15 mouse cellular contexts compared by ENCODE assay signal in genomic region chr4:135766976-135767375, GRCm38 (mm10). TPM values are rescaled to one million over a fixed set of nuclear protein-coding genes. Genes with fewer than 3 reads are reported as not detected.
DNase-seq lines count a peak whose midpoint lies in the region; ATAC-seq and TF ChIP-seq lines count a peak whose summit lies in the region.
"Had no signal": no experiment of that assay in that cellular context is flagged by ENCODE, and none has a peak within 500 bp of the region (broad histone marks: within the 10 kb centered on the region; RNA-seq: fewer than 3 reads in every experiment).

No protein-coding gene starts in this region.

- H3K27ac ChIP-seq in heart, embryonic 11.5 days (ENCODE audit: low read depth, low read length) = no peak overlapping the region
- H3K27ac ChIP-seq in midbrain, postnatal 0 days (ENCODE audit: low read depth, low read length) = no peak overlapping the region
- no peak overlapping the region for H3K27ac ChIP-seq in midbrain, embryonic 13.5 days
- H3K27ac ChIP-seq: neural tube, embryonic 15.5 days had no signal

- H3K27me3 ChIP-seq in heart, embryonic 11.5 days (ENCODE audit: control insufficient read depth, insufficient read depth, low read length) = no peaks in the 10 kb centered on the region
- H3K27me3 ChIP-seq in midbrain, postnatal 0 days (ENCODE audit: insufficient read depth, low read length) = no peaks in the 10 kb centered on the region
- no peaks in the 10 kb centered on the region for H3K27me3 ChIP-seq in midbrain, embryonic 13.5 days
- H3K27me3 ChIP-seq: neural tube, embryonic 15.5 days had no signal

- H3K9me3 ChIP-seq in heart, embryonic 11.5 days (replicated peaks; ENCODE audit: control insufficient read depth, low read length) = no peaks in the 10 kb centered on the region
- no peaks in the 10 kb centered on the region for H3K9me3 ChIP-seq in midbrain, postnatal 0 days (ENCODE audit: low read length)
- no peaks in the 10 kb centered on the region for H3K9me3 ChIP-seq in midbrain, embryonic 13.5 days
- H3K9me3 ChIP-seq: embryonic facial prominence, embryonic 10.5 days; neural tube, embryonic 15.5 days had no signal

- H3K9ac ChIP-seq in heart, embryonic 11.5 days (ENCODE audit: low read depth, low read length) = no peak overlapping the region
- no peak overlapping the region for H3K9ac ChIP-seq in midbrain, postnatal 0 days (replicated peaks; ENCODE audit: low read length, poor library complexity, severe bottlenecking)
- no peak overlapping the region for H3K9ac ChIP-seq in midbrain, embryonic 13.5 days (replicated peaks)
- H3K9ac ChIP-seq: neural tube, embryonic 15.5 days had no signal

- H3K4me3 ChIP-seq in heart, embryonic 11.5 days (ENCODE audit: low read depth, low read length) = no peak overlapping the region
- no peak overlapping the region for H3K4me3 ChIP-seq in midbrain, postnatal 0 days (ENCODE audit: low read depth, low read length)
- H3K4me3 ChIP-seq in midbrain, embryonic 13.5 days (replicated peaks) = no peak overlapping the region
- H3K4me3 ChIP-seq: embryonic facial prominence, embryonic 10.5 days; neural tube, embryonic 15.5 days had no signal

- peaks cover 9% of the 10 kb centered on the region for H3K4me1 ChIP-seq in heart, embryonic 11.5 days (ENCODE audit: control insufficient read depth, insufficient read depth, low read length)
- H3K4me1 ChIP-seq in midbrain, postnatal 0 days (ENCODE audit: insufficient read depth, low read length) = no peaks in the 10 kb centered on the region
- peaks cover 5% of the 10 kb centered on the region for H3K4me1 ChIP-seq in midbrain, embryonic 13.5 days (replicated peaks)

- ATAC-seq in heart, embryonic 11.5 days (replicated peaks; ENCODE audit: insufficient number of reproducible peaks, low FRiP score, low TSS enrichment) = no peak
- no peak for ATAC-seq in midbrain, postnatal 0 days (ENCODE audit: low FRiP score)
- no peak for ATAC-seq in midbrain, embryonic 13.5 days

- 73% methylated on average over 3 of the region's 3 CpGs for WGBS in heart, embryonic 11.5 days (ENCODE audit: insufficient replicate concordance)
- 78% methylated on average over 3 of the region's 3 CpGs for WGBS in midbrain, postnatal 0 days
- WGBS in midbrain, embryonic 13.5 days = 89% methylated on average over 3 of the region's 3 CpGs

- no peak for TF ChIP-seq CTCF in midbrain, postnatal 0 days (IDR thresholded peaks at IDR 0.05)

- H3K36me3 ChIP-seq in heart, embryonic 11.5 days (ENCODE audit: control insufficient read depth, insufficient read depth, low read length) = no peaks in the 10 kb centered on the region
- H3K36me3 ChIP-seq in midbrain, postnatal 0 days (ENCODE audit: insufficient read depth, low read length) = no peaks in the 10 kb centered on the region
- H3K36me3 ChIP-seq in midbrain, embryonic 13.5 days = no peaks in the 10 kb centered on the region
- H3K36me3 ChIP-seq: embryonic facial prominence, embryonic 10.5 days; neural tube, embryonic 15.5 days had no signal

- no peak overlapping the region for H3K4me2 ChIP-seq in heart, embryonic 11.5 days
- H3K4me2 ChIP-seq in midbrain, postnatal 0 days (ENCODE audit: low read depth, low read length, poor library complexity, severe bottlenecking) = no peak overlapping the region
- H3K4me2 ChIP-seq in midbrain, embryonic 13.5 days (replicated peaks) = no peak overlapping the region
- H3K4me2 ChIP-seq: liver, embryonic 11.5 days; neural tube, embryonic 15.5 days had no signal

- DNase-seq in heart, adult 18-20 months = peak; percentile 51 to 65
- DNase-seq in midbrain, postnatal 0 days (ENCODE audit: low spot score) = peak; percentile 12
- peak; percentile 27 for DNase-seq in heart, postnatal 4 days
- no peak for DNase-seq in thymus, adult 18-20 months
- DNase-seq in right cerebral cortex, adult 2 months (ENCODE audit: low spot score in 2 of 2) = no peak
- DNase-seq: cerebellum, adult 8-10 months; right cerebral cortex, postnatal 14 days had no signal

RNA-seq across cellular contexts. Expression of gene Myom3, which starts 7.5 kb away (rescaled TPM):
- total RNA-seq in heart, adult 18-20 months (2021) = 1 to 10 TPM in 1 of 2 experiments, under 1 TPM in 1; 0.62 to 1.1 TPM
- polyA plus RNA-seq in heart, embryonic 11.5 days (2014; fragmentation: Nextera tagmentation; extraction: Ambion mirVana) = not detected in 2 replicates
- total RNA-seq in midbrain, postnatal 0 days (2014; rRNA removed) = 0.60 and 0.99 TPM in 2 replicates
- polyA plus RNA-seq in midbrain, postnatal 0 days (2015; fragmentation: Nextera tagmentation; extraction: Ambion mirVana) = 1.4 and 1.6 TPM in 2 replicates
- polyA plus RNA-seq in midbrain, embryonic 13.5 days (2015; fragmentation: Nextera tagmentation; extraction: Ambion mirVana) = 0.13 and 0.15 TPM in 2 replicates
- total RNA-seq in heart, postnatal 4 days (2021) = 1 to 10 TPM in 1 of 2 experiments, under 1 TPM in 1; 0.76 to 1.1 TPM
- total RNA-seq: megakaryocyte, adult 5-6 weeks; MEL had no signal
- polyA plus RNA-seq: embryonic facial prominence, embryonic 10.5 days had no signal

RNA-seq across cellular contexts. Expression of gene Il22ra1, which starts 39.0 kb away (rescaled TPM):
- under 1 TPM; 0.17 to 0.46 TPM for total RNA-seq in heart, adult 18-20 months (2021)
- polyA plus RNA-seq in heart, embryonic 11.5 days (2014; fragmentation: Nextera tagmentation; extraction: Ambion mirVana) = not detected in 2 replicates
- total RNA-seq in midbrain, postnatal 0 days (2014; rRNA removed) = 0.11 TPM in 1 of 2 replicates, not detected in the other
- not detected in 2 replicates for polyA plus RNA-seq in midbrain, postnatal 0 days (2015; fragmentation: Nextera tagmentation; extraction: Ambion mirVana)
- polyA plus RNA-seq in midbrain, embryonic 13.5 days (2015; fragmentation: Nextera tagmentation; extraction: Ambion mirVana) = not detected in 2 replicates
- total RNA-seq in heart, postnatal 4 days (2021) = under 1 TPM; 0.20 to 0.24 TPM
- total RNA-seq: megakaryocyte, adult 5-6 weeks; MEL had no signal
- polyA plus RNA-seq: heart, embryonic 16.5 days; neural tube, embryonic 15.5 days had no signal

Comparison
In these comparisons a context has a peak if more than half of its experiments do, and no peak if none do; other contexts are left out.
1. DNase-seq: peak in heart, adult 18-20 months (2 of 2), midbrain, postnatal 0 days (single experiment) and heart, postnatal 4 days (single experiment); none in thymus, adult 18-20 months (0 of 2) and right cerebral cortex, adult 2 months (0 of 2).